Mouse (Mus musculus): Measurements from ENCODE around the gene Slc25a33.
A peak's percentile ranks its signal among the peaks of the same experiment; 100 is the strongest.
"Not testable (repeated sequence)": the region's sequence is repeated elsewhere in the genome, so short reads cannot be mapped to it uniquely, and the experiment has no call there.

Gene Slc25a33

GRCm38 (mm10) chr4:149794010-149794338 is 19.9 kb upstream of the Slc25a33 start:
- no peak for DNase-seq

DNA sequence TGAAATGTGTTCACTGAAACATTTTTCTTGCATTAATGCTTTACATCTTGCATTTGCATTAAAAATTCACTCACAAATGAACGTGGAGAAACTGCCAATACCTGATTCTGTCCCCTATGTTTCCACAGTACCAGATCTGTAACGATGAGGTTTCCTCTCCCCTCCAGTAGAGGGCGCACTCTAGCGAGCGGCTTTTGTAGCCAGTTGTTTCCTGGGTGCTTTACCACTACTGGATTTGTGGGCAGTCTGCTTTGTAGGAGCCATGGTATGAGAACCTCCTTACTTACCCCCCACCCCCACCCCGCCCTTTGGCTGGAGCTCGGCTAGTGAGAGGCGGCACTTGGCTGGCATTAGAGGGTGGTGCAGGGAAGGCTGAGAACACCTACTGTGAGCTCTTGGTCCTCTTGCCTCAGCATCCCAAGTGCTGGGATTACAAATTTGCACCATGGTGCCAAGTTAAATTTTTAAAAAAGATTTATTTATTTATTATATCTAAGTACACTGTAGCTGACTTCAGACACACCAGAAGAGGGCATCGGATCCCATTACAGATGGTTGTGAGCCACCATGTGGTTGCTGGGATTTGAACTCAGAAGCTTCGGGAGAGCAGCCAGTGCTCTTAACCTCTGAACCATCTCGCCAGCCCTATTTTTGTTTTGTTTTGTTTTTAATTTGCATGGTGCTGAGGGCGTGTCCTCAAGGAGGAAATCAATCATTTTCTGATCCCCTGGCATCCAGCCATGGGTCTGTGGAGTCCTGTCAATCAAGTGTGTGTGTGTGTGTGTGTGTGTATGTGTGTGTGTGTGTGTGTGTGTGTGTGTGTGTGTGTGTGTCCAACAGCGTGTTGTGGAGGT is 19.3 kb upstream of the Slc25a33 start:
- DNase-seq, result peak; percentile 80

GRCm38 (mm10) chr4:149792159-149792800 is 18.2 kb upstream of the Slc25a33 start:
- DNase-seq, result no peak

DNA sequence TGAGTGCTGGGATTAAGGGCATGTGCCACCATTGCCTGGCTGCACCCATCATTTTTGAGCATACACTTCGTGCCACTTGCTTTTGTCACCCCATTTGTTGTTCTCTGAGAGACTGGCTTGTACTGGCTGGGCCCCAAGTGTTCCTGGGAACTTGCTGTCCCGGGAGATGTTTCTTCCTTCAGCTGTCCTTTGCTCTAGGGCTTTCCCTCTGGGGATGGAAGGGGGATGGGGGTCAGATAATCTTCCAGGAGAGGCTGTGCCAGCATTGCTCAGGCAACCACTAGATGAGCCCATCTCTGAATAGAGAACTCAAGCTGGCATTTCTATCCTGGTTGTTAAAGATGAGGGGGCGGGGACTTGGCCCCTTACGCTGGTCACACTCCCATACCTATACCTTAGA is 17.4 kb upstream of the Slc25a33 start:
- DNase-seq, result no peak

DNA sequence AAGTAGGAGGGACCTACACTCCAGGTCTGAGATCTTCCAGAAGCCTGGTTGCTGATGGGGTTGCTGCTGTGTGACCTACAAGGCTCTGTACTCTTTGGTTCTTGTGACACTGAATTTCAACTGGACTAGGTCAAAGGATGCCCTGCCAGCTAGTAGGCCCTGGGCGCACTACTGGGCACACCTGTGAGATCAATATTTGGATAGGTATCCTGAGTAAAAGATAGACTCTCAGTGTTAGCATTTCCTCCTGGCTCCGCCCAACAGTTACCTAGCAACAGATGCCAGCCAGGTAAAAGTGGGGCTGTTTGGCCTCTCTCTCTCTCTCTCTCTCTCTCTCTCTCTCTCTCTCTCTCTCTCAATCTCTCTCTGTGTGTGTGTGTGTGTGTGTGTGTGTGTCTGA is 16.9 kb upstream of the Slc25a33 start:
- no peak for DNase-seq

DNA sequence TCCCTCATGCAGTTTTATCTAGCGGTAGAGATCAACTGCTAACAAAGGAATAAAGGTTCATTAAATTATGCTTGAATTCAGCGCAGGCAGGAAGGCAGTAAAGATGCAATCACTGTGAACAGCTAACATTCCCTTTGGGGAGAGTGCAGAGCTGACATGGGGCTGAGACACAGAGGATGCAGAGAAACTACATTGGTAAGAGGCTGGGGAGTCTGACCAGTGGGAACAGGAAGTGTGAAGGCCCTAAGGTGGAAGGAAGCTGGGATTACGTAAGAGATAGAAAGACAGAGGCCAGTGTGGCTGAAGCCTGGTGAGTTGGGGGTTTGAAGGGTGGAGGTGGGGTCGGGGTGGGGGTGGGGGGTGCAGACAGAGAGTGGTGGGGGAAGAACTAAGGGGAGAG is 16.5 kb upstream of the Slc25a33 start:
- no peak for DNase-seq

DNA sequence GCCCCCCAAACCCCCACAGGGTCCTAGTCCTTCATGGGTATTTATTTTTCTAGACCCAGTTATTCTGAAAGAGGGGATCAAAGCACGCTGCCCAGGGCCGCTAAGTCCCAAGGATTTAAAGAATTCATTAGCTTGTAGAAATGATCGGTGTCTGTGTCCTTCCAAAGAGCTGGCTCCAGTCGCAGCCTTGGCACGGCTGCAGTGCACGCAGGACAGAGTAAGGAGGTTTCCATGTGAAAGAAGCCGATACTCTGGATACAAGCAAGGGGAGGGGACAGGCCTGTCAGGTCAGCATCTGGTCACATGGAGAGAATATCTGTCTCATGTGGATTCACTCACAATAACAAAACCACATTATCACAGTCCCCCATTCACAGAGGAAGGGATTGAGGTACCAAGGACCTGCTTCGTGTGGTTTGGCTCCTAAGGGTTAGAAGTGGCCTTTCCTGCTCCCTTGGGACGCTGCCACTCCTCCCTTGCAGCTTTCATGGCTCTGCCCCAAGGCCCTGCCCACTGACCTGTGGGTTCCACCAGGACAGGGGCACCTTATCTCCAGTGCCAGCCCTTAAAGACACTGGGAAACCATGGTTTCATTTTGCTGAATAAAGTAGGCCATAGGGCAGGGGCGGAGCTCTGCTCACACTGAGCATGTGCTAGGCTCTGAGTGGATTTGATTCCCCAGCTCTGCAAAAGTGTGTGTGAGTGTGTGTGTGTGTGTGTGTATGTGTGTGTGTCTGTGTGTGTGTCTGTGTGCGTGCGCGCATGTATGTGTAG is 15.5 kb upstream of the Slc25a33 start:
- DNase-seq, result no peak

GRCm38 (mm10) chr4:149784901-149785300 is 10.8 kb upstream of the Slc25a33 start:
- no peak for DNase-seq

- no peak for DNase-seq
Observed at GRCm38 (mm10) chr4:149784371-149784770, 10.3 kb upstream of the Slc25a33 start.

- no peak for DNase-seq
Observed at GRCm38 (mm10) chr4:149782975-149783374, 8.9 kb upstream of the Slc25a33 start.

GRCm38 (mm10) chr4:149780565-149781356 is 6.7 kb upstream of the Slc25a33 start:
- no peak for DNase-seq

DNA sequence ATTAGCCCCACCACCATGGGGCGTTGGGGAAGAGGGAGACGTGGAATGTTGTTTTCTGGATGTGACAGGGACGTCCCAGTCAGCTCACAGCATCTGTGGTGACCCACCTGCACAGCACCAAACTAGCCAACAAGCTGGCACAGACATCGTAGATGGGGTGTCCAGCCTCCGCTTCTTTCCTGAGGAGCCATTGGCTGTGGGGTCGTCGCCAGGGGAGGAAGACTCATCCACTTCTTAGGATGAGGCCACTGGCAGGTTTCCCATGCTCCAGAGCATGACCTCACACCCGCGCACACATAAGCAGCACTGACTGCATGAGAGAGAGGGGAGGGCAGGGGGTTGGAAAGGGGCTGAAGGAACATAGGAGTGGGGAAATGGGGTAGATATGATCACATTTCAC is 5.9 kb upstream of the Slc25a33 start:
- DNase-seq, result no peak

- no peak for DNase-seq
Observed at GRCm38 (mm10) chr4:149777126-149777525, 3.0 kb upstream of the Slc25a33 start.

DNA sequence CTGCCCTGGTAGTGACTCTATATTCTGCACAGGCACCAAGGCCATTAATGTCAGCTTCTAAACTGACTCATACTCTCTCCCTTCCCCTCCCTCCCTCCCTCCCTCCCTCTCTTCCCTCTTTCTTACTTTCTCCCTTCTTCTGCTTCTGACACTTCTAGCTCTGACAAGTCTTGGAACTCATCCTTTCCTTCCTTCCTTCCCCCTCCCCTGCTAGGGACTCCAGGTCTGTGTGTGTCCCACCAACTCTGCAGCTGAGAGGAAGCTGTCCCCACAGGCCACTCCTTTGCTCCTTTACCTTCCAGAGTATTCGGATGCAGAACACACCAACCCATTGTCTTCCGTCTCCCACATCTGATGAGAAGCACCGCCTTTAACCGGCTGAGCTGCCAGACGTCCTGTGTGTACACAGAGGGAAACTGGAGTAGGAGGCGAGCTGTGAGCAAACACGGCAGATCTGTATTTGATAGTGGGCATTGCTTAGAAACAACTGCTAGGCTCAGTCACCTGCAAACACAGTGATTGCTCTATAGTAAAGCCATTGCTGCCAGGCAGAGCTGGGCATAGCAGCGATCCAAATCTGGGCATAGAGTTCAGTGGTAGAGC is 1.8 kb upstream of the Slc25a33 start:
- DNase-seq, result no peak

DNA sequence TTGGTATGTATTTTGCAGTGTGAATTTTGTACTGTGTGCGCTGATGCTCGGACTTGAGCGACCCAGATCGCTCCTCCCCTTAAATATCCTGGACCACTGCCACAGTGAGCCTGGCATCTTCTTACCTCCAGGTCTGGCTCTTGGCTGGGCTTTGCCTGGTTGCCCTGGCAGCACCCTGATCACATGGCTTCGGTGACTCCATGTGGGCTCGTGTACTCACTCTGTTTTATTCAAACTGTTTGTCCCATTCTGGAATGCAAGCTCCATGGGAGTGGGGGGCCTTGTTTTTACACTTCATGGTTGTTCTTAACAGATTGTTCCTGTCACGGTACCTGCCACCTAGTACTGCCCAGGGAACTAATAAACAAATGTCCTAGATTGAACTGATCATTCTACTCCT is 1.3 kb upstream of the Slc25a33 start:
- DNase-seq, result no peak

GRCm38 (mm10) chr4:149773408-149774093 is 526 bp downstream of the Slc25a33 start:
- DNase-seq, result no peak

- DNase-seq, result no peak
Observed at GRCm38 (mm10) chr4:149772394-149772793, 1.7 kb downstream of the Slc25a33 start.

DNA sequence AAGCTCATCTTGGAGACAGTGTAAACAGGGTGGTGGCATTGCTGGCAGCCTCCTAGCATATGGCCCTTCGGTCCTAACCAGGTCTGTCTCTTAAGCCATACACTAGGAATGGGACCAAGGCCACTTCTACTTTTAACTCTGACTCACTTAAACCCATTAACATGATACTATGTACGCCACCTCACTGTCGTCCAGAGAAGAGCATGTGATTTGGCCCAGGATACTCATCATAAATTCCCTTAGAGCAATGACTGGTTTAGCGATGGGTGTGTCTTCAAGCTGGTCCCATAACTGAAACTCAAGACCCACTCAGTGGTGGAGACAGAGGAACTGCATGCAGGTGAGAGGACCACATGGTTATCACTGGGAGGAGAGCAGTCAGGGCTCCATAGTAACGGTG is 8.9 kb downstream of the Slc25a33 start:
- DNase-seq, result no peak

GRCm38 (mm10) chr4:149763335-149763734 is 10.7 kb downstream of the Slc25a33 start:
- DNase-seq, result no peak

GRCm38 (mm10) chr4:149759517-149759916 is 14.6 kb downstream of the Slc25a33 start:
- DNase-seq, result no peak

GRCm38 (mm10) chr4:149758423-149758822 is 15.7 kb downstream of the Slc25a33 start:
- no peak for DNase-seq

GRCm38 (mm10) chr4:149756546-149756945 is 17.5 kb downstream of the Slc25a33 start:
- DNase-seq, result not testable (repeated sequence)
